Mouse (Mus musculus): ENCODE data around the gene Optc. TPM values are rescaled to one million over a fixed set of nuclear protein-coding genes. Genes with fewer than 3 reads are reported as not detected.

The Optc gene
- total RNA-seq, 2 experiments from 2014 or later: 0.94 to 2.8 TPM

GRCm38 (mm10) chr1:133887044-133887443 is 20.8 kb downstream of the Optc start:
- intact Hi-C loops (cut with DNase I): no loop called here
- peak; percentile 68 to 92 for DNase-seq (ENCODE audit: low spot score in 2 of 2)

GRCm38 (mm10) chr1:133886431-133886830 is 21.4 kb downstream of the Optc start:
- intact Hi-C loops (cut with DNase I): no loop called here
- peak in 1 of 2 experiments; percentile 79 for DNase-seq (ENCODE audit: low spot score in 2 of 2)

GRCm38 (mm10) chr1:133885811-133886210 is 22.0 kb downstream of the Optc start:
- intact Hi-C loops (cut with DNase I): no loop called here
- DNase-seq (ENCODE audit: low spot score in 2 of 2): no peak

- intact Hi-C loops (cut with DNase I): no loop called here
- DNase-seq (ENCODE audit: low spot score in 2 of 2): no peak
Measured at GRCm38 (mm10) chr1:133884746-133885145, 23.1 kb downstream of the Optc start.

- intact Hi-C loops (cut with DNase I): no loop called here
- peak in 1 of 2 experiments; percentile 83 for DNase-seq (ENCODE audit: low spot score in 2 of 2)
Measured at GRCm38 (mm10) chr1:133884090-133884489, 23.7 kb downstream of the Optc start.

DNA sequence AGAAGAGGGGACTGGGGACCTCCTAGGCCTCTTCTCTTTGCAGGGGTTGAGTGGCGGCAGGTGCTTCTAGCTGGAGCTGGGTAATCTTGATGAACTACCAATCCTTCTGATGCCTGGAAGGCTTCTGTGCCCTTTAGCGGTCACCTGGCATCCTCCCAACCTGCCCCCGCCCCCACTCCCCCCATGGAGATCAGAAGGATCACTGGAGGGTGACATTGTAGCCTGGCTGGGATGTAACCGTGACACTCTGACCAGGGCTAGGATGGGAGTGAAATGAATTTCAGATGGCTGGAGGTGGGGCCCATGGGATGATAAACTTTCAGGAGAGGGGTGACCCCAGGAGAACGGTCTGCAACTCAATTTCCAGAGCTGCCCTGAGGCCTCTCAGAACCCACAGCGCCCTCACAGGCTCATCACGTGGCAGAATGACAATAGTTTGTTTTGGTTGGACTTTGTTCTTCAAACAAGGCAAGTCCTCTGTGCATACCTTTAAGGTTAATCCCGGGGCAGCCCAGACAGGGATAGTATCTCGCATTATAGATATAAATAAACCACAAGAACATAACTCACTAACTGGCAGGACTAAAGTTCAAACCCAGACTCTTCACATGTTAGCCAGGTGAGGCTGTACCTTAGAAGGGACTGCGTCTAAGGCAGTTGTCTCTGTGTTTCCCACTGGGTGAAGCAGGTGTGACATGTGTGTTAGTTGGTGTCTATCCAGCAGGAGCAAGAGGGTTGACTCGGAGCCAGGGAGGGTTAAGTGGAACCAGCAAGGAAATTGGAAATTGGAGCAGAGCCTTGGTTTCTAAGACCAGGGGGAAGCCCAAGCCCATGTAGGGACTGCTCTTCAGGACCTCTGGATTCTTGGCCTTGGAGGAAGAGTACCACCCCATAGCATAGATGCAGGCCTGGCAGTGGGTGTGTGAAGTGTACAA is 25.2 kb downstream of the Optc start:
- intact Hi-C loops (cut with DNase I): loop anchor here (2.0 kb wide), 1 partner anchor 28 kb away; no protein-coding TSS in a partner anchor
- no peak for DNase-seq (ENCODE audit: low spot score in 2 of 2)

- no peak for DNase-seq (ENCODE audit: low spot score in 2 of 2)
- intact Hi-C loops (cut with DNase I): loop anchor here (2.0 kb wide), 1 partner anchor 27 kb away; no protein-coding TSS in a partner anchor
Measured at GRCm38 (mm10) chr1:133881813-133882212, 26.0 kb downstream of the Optc start.

- no peak for DNase-seq (ENCODE audit: low spot score in 2 of 2)
Measured at GRCm38 (mm10) chr1:133878825-133879423, 28.9 kb downstream of the Optc start.

GRCm38 (mm10) chr1:133876936-133877335 is 30.9 kb downstream of the Optc start:
- no peak for DNase-seq (ENCODE audit: low spot score in 2 of 2)
- intact Hi-C loops (cut with DNase I): no loop called here

More at GRCm38 (mm10) chr1:133878825-133879423, 28.9 kb downstream of the Optc start:
- intact Hi-C loops (cut with DNase I): no loop called here

DNA sequence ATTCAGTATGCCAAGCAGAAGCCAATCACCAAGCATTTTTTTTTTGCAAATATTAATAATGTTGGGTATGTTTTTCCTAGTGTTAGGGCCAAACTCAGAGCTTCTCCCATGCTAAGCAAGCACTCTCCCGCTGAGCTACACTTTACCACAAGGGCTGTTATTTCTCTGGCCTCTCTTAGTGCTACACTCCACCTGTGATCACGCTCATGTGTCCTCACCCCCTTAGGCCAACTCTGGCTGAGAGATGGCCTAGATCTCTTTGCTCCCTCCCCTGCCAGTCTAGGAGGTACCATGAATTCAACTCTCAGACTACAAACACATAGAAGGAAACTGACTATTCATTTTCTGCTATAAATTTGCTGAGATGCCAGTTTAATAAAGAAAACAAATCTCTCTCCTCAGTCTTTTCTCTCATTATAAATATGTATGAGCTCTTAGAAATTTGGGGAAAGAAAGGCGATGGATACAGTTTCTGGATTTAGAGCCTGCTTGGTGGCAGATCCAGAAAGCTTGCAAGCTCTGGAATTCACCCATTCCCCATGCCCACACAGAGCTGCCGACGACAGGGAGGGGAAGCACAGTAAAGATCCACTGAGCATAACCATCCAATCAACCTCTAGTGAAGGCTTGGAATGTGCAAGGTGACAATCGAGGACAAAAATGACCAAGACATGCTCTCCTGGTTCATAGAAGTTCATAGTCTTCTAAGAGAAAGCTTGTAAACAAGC is 34.5 kb downstream of the Optc start:
- peak in 1 of 2 experiments; percentile 66 for DNase-seq (ENCODE audit: low spot score in 2 of 2)
- intact Hi-C loops (cut with DNase I): no loop called here

DNA sequence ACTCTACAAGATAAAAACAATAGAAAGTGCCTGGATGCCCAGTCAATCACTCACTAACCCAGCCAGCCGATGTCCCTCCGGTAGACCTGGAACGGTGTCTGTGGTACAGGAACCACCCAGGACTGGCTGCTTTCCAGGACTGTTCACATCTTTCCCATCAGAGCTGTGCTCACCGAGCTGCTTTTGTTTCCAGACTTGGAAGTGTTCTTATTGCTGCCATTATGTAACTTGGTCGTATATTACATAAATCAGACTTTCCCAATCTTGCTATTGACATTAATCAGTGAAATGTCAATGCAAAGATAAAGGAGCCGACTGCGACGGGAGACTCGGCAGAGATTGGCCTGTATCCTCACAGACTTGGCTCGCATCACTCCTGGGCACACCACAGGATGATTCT is 36.6 kb downstream of the Optc start:
- intact Hi-C loops (cut with DNase I): no loop called here
- no peak for DNase-seq (ENCODE audit: low spot score in 2 of 2)

GRCm38 (mm10) chr1:133869221-133869620 is 38.6 kb downstream of the Optc start:
- intact Hi-C loops (cut with DNase I): no loop called here
- DNase-seq (ENCODE audit: low spot score in 2 of 2): no peak

DNA sequence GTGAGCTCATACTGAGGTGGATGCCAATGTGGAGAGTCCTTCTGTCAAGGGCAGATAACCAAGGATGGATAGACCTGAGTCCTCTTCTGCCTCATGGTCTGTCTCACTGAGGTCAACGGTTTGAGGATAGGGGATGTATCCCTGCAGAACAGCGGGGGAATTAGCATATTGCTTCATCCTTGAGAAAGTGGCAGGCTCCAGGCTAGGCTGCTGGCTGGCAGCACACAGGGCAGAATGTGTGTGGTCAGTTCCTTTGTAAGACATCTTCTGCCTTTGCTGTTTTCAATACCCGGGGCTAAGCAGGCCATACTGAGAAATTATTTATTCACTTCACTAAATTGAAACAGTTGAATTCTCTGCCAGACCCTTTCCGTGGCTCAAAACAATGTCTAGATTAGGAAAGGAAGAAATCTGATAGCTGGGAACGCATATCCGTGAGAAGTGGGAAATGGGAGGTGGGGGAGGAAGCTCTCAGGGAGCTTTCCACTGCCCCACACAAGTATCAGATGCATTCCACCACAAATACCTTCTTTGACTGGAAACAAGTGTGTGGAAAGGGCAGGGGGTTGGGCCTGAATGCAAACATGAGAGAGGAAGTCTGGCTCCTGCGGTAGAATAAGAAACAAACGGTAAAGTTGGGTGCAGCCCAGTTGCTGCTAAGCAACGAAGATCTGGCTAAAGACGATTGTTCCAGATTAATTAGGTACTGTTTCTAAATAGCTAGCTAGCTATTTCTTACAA is 44.4 kb downstream of the Optc start:
- DNase-seq (ENCODE audit: low spot score in 2 of 2): peak; percentile 34 to 51
- intact Hi-C loops (cut with DNase I): no loop called here

DNA sequence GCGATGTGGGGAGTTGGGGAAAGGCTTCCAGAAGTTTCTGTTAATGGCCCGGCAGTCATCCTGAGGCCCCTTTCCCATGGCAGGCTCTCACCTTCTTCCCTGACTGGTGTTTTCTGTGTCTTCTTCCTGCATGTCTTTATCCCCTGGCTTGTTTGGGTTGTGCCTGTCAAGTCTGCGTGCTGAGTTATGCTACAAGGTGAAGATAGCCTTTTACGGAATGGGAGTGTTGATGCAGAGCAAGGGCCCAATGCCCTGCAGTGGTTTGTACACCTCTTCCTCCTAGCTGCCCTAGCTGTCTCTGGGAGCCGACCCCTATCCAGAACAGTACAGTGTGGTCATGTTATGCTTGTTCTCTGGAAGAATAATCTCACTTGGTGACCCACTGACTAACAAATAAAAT is 46.8 kb downstream of the Optc start:
- intact Hi-C loops (cut with DNase I): no loop called here
- DNase-seq (ENCODE audit: low spot score in 2 of 2): no peak

- DNase-seq (ENCODE audit: low spot score in 2 of 2): no peak
- intact Hi-C loops (cut with DNase I): no loop called here
Measured at GRCm38 (mm10) chr1:133859821-133860711, 47.7 kb downstream of the Optc start.

- no peak for DNase-seq (ENCODE audit: low spot score in 2 of 2)
- intact Hi-C loops (cut with DNase I): no loop called here
Measured at GRCm38 (mm10) chr1:133859257-133859656, 48.5 kb downstream of the Optc start.

GRCm38 (mm10) chr1:133857781-133858180 is 50.0 kb downstream of the Optc start:
- DNase-seq (ENCODE audit: low spot score in 2 of 2): no peak
- intact Hi-C loops (cut with DNase I): no loop called here

GRCm38 (mm10) chr1:133857171-133857570 is 50.6 kb downstream of the Optc start:
- intact Hi-C loops (cut with DNase I): no loop called here
- DNase-seq (ENCODE audit: low spot score in 2 of 2): no peak

All from left cerebral cortex, postnatal 25 days (tissue).